Mouse (Mus musculus) MEL (cell line): ENCODE measurements at regions not wholly inside any gene's neighbourhood (a gene's known extent, or its start where the extent isn't known, plus 50 kb on each side); places are given as distances from the start of the nearest gene placed in this dataset.

Experiments
- CTCF ChIP-seq, 3 experiments: IDR thresholded peaks in 2 of 3; conservative IDR thresholded peaks in 1 of 3; 2 replicates each; pipeline ENCODE4 v1.5.1; 2011 to 2012; ENCODE audit warnings: low read length in 3 of 3, low read depth in 2 of 3, mild to moderate bottlenecking in 2 of 3, improper control_type of control experiment in 1 of 3, inconsistent platforms in 1 of 3, mixed read lengths in 1 of 3, moderate library complexity in 1 of 3; ENCODE audit not compliant: control insufficient read depth in 1 of 3, insufficient read depth in 1 of 3, poor library complexity in 1 of 3, severe bottlenecking in 1 of 3
- ELF1 ChIP-seq: IDR thresholded peaks from 2 replicates; pipeline ENCODE4 v1.6.1; 2014; ENCODE audit warnings: low read depth, mild to moderate bottlenecking, inconsistent platforms, low read length, improper control_type of control experiment, moderate library complexity
- EP300 ChIP-seq, 2 experiments: IDR thresholded peaks; 2 replicates each; pipeline ENCODE4 v1.6.1; 2011; ENCODE audit warnings: improper control_type of control experiment in 2 of 2, low read length in 2 of 2, low read depth in 1 of 2, mild to moderate bottlenecking in 1 of 2
- MAX ChIP-seq: IDR thresholded peaks from 2 replicates; pipeline ENCODE4 v1.6.1; 2011; ENCODE audit warnings: low read length, improper control_type of control experiment
- MXI1 ChIP-seq: IDR thresholded peaks from 2 replicates; pipeline ENCODE4 v1.6.1; 2011; ENCODE audit warnings: mild to moderate bottlenecking, low read depth, low read length, improper control_type of control experiment
- POLR2A ChIP-seq, 2 experiments: IDR thresholded peaks; 2 replicates each; pipeline ENCODE4 v1.6.1; 2011 to 2012; ENCODE audit warnings: low read length in 2 of 2, mild to moderate bottlenecking in 2 of 2, control low read depth in 1 of 2, improper control_type of control experiment in 1 of 2, low read depth in 1 of 2, moderate library complexity in 1 of 2; ENCODE audit not compliant: control insufficient read depth in 1 of 2, insufficient read depth in 1 of 2, poor library complexity in 1 of 2
- POLR2AphosphoS2 ChIP-seq: IDR thresholded peaks from 2 replicates; pipeline ENCODE4 v1.6.1; 2011; ENCODE audit warnings: low read length, improper control_type of control experiment
- POLR2AphosphoS5 ChIP-seq: IDR thresholded peaks from 2 replicates; pipeline ENCODE4 v1.6.1; 2012; ENCODE audit warnings: low read depth, borderline replicate concordance, mild to moderate bottlenecking, inconsistent platforms, low read length, moderate library complexity, mixed read lengths
- SIN3A ChIP-seq: IDR thresholded peaks from 2 replicates; pipeline ENCODE4 v1.6.1; 2012; ENCODE audit warnings: low read length, improper control_type of control experiment, inconsistent platforms
- TCF12 ChIP-seq: IDR thresholded peaks from 2 replicates; pipeline ENCODE4 v1.6.1; 2014; ENCODE audit warnings: low read depth, mild to moderate bottlenecking, inconsistent platforms, low read length, improper control_type of control experiment, moderate library complexity
- UBTF ChIP-seq: IDR thresholded peaks from 2 replicates; pipeline ENCODE4 v1.6.1; 2012; ENCODE audit warnings: low read depth, mild to moderate bottlenecking, inconsistent platforms, low read length, improper control_type of control experiment, moderate library complexity, borderline replicate concordance; ENCODE audit not compliant: insufficient read depth
- ZC3H11A ChIP-seq: IDR thresholded peaks from 2 replicates; pipeline ENCODE4 v1.6.1; 2012; ENCODE audit warnings: low read depth, mild to moderate bottlenecking, inconsistent platforms, low read length, improper control_type of control experiment
- ZKSCAN1 ChIP-seq: IDR thresholded peaks from 2 replicates; pipeline ENCODE4 v1.6.1; 2012; ENCODE audit warnings: low read depth, mild to moderate bottlenecking, inconsistent platforms, low read length, improper control_type of control experiment, moderate library complexity

GRCm38 (mm10) chr5:82898912-82899311, 456.1 kb downstream of the Tecrl start:
- TF ChIP-seq ELF1 (no peak), POLR2A (IDR thresholded peaks at IDR 0.05; ENCODE audit: control insufficient read depth in 1 of 2, insufficient read depth in 1 of 2, low read depth in 1 of 2, low read length in 2 of 2, poor library complexity in 1 of 2) (no peak), ZKSCAN1 (no peak), CTCF (IDR thresholded peaks at IDR 0.05 in 2 of 3, conservative IDR thresholded peaks at IDR 0.05 in 1 of 3; ENCODE audit: control insufficient read depth in 1 of 3, insufficient read depth in 1 of 3, low read depth in 2 of 3, low read length in 3 of 3, poor library complexity in 1 of 3, severe bottlenecking in 1 of 3) (no peak), TCF12 (no peak), MAX (no peak), UBTF (no peak), ZC3H11A (no peak), EP300 (IDR thresholded peaks at IDR 0.05; ENCODE audit: low read depth in 1 of 2, low read length in 2 of 2) (no peak), POLR2AphosphoS2 (no peak), POLR2AphosphoS5 (no peak), SIN3A (no peak), MXI1 (no peak)
